Mouse (Mus musculus): ENCODE results near the gene Sp8.

Sp8 gene

DNA sequence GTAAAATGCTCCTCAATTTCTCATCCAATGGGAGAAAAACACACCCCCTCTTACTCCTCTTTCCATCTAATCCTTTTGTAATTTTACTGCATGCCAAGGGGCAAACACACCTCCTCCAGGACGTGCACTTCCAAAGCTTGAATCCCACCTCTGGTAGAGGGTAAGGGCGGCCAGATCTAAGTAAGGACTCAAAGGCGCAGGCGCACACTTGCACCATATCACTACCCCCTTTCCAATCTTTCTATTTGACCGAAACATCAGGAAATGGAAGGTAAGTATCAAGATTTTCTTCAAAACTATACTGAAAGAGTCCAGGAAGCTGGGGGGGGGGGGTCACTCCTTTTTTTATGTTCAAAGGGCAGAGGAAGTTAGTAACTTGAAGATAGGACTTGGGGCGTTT lies at the start of gene Sp8:
TSS of gene Sp8 (plus strand) at position 109 of the 400 bp plus-strand sequence.
- no peak for DNase-seq (ENCODE audit: low spot score in 2 of 2)

DNA sequence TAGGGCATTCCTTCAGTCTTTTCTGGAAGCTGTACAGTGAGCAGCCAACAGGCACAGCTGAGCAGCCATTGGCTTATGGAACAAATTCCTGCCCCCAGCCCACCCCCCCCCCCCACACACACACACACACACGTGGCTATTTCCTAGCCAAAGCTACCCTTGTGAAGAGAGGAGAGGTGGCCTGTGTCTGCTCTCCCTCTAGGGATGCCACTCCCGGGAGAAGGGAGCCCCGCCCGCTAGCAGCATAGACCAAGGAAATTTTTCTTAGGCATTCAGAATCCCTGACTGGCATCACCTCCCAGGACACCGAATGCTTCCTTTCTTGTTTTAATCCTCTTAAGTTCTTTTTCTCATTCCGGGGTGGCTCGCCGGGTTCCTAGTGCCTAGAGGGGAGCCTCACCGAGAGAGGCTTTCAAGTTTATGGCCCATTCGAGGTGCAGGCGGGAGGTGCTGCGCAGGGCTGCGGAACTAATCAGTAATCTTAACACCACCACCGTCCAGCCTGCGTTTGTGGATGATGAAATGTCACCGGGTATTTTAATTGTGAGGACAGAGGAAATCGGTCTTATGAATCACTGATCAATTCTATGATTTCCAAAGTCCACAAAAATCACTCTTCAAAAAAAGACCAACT lies 34.7 kb upstream of the Sp8 start:
- DNase-seq (ENCODE audit: low spot score in 2 of 2), result no peak

- DNase-seq (ENCODE audit: low spot score in 2 of 2), result no peak
These were observed 31.6 kb upstream of the Sp8 start for GRCm38 (mm10) chr12:118814561-118814960.

- no peak for DNase-seq (ENCODE audit: low spot score in 2 of 2)
These were observed 30.0 kb upstream of the Sp8 start for GRCm38 (mm10) chr12:118816156-118816555.

DNA sequence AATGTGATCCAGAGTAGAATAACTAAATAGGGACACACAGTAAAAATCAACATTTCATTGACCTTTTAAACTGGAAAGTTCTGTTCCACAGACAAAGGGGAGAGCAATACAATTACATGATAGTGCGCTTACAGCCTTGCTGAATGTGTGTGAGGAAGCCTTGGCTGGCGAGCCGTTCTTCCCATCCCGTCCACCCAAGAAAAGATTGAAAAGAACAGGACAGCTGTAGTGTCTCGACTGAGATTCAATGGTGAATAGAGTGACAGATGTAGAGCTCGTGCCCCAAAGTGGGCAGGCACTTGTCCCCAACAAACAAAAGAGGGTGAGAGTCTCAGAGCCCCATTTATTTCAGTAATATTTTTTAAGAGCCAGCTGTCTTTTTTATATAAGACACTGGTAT lies 16.2 kb upstream of the Sp8 start:
- DNase-seq (ENCODE audit: low spot score in 2 of 2), result no peak

- DNase-seq (ENCODE audit: low spot score in 2 of 2), result no peak
These were observed 9.5 kb upstream of the Sp8 start for GRCm38 (mm10) chr12:118836411-118837341.

- DNase-seq (ENCODE audit: low spot score in 2 of 2), result no peak
These were observed 8.8 kb upstream of the Sp8 start for GRCm38 (mm10) chr12:118837361-118837760.

DNA sequence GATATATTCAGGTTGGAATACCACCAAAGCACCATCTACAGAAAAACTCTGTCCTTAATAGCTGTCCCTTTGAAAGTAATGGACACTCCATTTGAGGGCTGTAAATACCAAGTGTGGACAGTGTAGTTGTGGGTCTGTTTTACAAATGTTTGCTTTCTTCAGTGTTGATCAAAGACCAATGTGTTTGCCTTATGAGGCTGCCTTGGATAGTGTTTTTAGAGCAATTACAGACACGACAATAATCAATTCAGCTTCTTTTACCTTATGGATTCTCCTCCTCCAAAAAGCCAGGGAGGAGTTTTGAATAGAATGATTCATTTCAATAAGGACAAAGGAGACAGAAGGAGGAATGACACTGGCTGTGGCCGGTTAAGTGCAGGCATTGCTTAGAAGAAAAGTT lies 7.9 kb upstream of the Sp8 start:
- DNase-seq (ENCODE audit: low spot score in 2 of 2), result no peak

DNA sequence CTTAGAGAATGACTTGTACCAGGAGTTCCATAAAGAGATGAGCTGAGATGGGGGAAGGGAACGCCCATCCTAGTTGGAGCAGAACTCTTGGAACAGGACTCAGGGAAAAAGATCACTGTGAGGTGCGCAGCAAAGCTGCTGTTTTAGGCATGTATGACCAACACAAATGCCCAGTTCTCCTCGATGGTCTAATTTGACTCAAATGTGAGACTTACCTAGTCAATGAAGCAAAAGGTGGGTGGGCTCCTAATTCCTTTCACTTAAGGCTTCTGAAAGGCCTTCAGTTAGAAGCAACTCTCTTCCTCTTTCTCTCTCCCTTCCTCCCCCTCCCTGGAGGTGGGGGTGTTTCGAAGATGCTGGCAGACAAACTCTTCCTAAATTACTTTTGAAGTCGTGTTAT lies 6.7 kb upstream of the Sp8 start:
- no peak for DNase-seq (ENCODE audit: low spot score in 2 of 2)

GRCm38 (mm10) chr12:118840301-118840700 lies 5.8 kb upstream of the Sp8 start:
- no peak for DNase-seq (ENCODE audit: low spot score in 2 of 2)

DNA sequence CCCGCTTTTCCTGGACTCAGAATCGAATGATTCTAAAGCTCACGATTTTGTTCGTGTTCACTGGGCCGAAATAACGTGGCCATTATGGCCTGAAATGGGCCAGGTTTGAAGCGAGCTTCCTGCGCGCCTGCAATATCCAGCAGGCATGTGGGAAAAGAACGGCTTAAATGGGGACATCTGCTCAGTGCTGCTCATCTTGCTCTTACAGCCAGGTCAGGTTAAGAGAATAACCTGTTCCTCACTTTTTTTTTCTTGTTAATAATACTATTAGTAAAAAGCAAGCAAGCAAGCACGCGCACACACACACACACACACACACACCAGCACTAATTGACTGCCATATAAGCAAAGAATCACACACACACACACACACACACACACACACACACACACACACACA lies 5.3 kb upstream of the Sp8 start:
- no peak for DNase-seq (ENCODE audit: low spot score in 2 of 2)

GRCm38 (mm10) chr12:118841381-118841922 lies 4.7 kb upstream of the Sp8 start:
- no peak for DNase-seq (ENCODE audit: low spot score in 2 of 2)

DNA sequence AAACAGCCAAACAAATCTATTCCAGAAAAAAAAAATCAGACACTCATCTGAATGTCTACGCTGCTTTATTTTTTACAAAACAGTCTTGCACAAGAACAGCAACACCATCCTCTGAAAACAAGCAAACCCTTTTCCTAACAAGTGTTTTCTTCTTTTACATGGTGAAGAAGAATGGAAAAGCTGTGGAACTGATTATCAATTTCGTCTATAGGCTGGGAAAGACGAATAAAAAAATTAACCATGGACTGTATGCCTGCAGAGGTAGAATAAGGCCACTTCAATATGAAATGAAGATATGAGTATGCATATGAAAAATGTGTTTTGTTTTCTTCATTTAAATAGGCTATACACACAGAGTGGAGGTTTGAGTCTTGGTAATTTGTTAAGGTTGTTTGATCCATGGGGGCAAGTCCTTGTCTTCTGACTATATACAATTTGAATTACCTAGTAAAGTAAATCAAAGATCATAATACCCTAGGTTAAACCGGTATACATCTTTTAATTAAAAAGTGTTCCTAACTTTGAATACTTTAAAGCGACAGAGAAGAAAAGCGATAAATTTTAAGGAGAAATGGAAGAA lies 4.1 kb upstream of the Sp8 start:
- no peak for DNase-seq (ENCODE audit: low spot score in 2 of 2)

DNA sequence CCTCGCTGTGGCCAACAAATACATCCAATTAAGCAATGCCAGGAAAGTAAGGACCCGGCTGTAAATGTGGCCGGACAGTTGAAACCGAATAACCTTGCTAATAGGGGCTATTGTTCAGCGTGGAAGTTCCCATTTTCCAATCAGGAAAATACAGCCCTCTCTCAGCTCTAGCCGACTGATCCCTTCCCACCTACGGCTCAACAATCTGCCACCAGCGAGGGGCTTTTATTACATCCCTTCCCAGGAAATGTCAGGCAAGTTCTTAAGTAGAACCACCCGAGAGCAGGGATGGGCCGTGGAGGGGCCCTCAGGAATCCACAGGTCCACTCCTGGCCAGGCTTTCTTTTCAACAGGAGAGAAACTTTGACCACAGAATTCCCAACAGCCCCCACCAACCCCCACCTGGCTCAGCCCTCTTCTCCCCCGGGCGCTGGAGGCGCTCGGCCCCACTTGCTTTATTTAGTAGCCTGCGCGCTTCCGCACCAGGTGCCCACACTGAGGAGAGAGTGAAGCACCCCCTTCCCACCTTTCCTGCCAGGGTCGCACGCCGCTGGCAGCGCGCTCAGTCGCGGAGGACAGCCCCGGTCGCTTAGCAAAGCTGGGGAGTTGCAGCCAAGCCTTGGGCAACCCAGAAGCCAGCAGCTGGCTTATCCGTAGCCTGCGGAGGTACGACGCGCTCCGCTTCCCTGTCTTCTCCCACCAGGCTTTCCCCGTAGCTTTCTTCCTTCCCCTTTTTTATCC lies 3.3 kb upstream of the Sp8 start:
- DNase-seq (ENCODE audit: low spot score in 2 of 2), result no peak

GRCm38 (mm10) chr12:118844111-118844510 lies 2.0 kb upstream of the Sp8 start:
- DNase-seq (ENCODE audit: low spot score in 2 of 2), result no peak

DNA sequence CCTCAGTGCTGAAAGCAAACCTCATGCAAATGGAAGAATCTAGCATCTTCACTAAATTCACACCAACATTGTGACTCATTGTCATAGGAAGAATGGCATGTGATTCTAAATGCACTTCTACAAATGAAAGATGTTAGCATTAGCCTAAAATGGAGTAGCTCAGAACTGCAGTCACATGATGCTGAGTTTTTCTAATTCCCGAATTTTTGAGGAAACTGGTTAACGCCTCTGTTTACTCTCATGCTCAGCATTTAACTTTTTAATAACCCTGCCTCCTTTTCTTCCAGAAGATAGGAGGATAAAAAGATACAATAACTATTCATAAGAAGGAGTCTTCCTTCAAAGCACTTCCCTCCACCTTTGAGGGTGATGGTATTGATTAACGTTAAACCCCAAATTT lies 1.3 kb upstream of the Sp8 start:
- no peak for DNase-seq (ENCODE audit: low spot score in 2 of 2)

- no peak for DNase-seq (ENCODE audit: low spot score in 2 of 2)
These were observed 778 bp upstream of the Sp8 start for GRCm38 (mm10) chr12:118845351-118845750.

GRCm38 (mm10) chr12:118846649-118847321 lies 656 bp downstream of the Sp8 start:
- DNase-seq (ENCODE audit: low spot score in 2 of 2), result peak in 1 of 2 experiments; percentile 6

- DNase-seq (ENCODE audit: low spot score in 2 of 2), result no peak
These were observed 1.3 kb downstream of the Sp8 start for GRCm38 (mm10) chr12:118847381-118847780.

DNA sequence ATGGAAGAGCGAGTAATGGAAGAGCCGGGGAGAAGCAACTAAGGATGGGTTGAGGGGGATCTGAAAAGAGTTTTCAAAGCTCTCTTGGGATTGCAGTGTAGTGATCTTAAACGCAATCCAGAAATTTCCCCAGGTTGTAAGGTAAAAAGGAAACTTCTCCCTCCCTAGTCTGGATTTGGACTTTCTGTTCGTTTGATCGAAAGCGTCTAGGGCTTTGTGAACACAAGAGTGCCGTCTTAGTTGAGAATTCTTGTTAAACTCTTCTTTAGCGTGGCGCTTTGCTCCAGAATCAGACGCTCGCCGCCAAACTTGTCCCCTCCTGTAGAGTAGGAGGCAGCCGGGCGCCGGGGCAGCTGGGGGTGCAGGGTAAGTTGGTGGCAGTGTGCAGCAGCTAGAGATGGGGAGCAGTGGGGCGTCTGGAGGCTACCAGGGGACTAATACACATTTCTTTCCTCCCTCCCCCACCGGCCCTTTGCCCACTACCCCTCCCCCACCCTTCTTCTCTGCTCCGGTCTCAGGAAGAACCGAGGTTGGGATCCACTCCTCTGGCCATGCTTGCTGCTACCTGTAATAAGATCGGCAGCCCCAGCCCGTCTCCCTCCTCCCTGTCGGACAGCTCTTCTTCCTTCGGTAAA lies 1.8 kb downstream of the Sp8 start:
- DNase-seq (ENCODE audit: low spot score in 2 of 2), result no peak

All from right cerebral cortex, postnatal 36 days (tissue).